ENCODE assay signal across 7 mouse cellular contexts in genomic region chr10:89461856-89462507, GRCm38 (mm10). TPM values are rescaled to one million over a fixed set of nuclear protein-coding genes. Genes with fewer than 3 reads are reported as not detected.
DNase-seq lines count a peak whose midpoint lies in the region; ATAC-seq lines count a peak whose summit lies in the region.

No protein-coding gene starts in this region.

- peak overlapping the region; percentile 34; the same call in 1 of the 2 replicates for H3K4me2 ChIP-seq in intestine, embryonic 16.5 days (ENCODE audit: low read depth, low read length)

- no peaks in the 10 kb centered on the region for H3K36me3 ChIP-seq in intestine, embryonic 16.5 days (ENCODE audit: control insufficient read depth, insufficient read depth, low read length)

- intact Hi-C loops in left cerebral cortex, postnatal 14 days (cut with DNase I): loop anchor here (1.0 to 5.0 kb wide), 2 partner anchors 135 to 168 kb away; no protein-coding TSS in a partner anchor

- no peaks in the 10 kb centered on the region for H3K27me3 ChIP-seq in intestine, embryonic 16.5 days (replicated peaks; ENCODE audit: control insufficient read depth, insufficient read depth, low read length)

- no peak overlapping the region for H3K9ac ChIP-seq in intestine, embryonic 16.5 days (ENCODE audit: low read depth, low read length)

- DNase-seq in adrenal gland, adult 8-10 months: peak; percentile 62
- DNase-seq in embryo, embryonic 9.5 days (ENCODE audit: extremely low spot score): peak; percentile 83
- DNase-seq in left cerebral cortex, postnatal 14 days (ENCODE audit: low spot score in 2 of 2): peak; percentile 93
- peak; percentile 92 for DNase-seq in mesoderm, embryonic 11.5 days (ENCODE audit: low read depth, low spot score)
- peak; percentile 71 for DNase-seq in right cerebral cortex, postnatal 25 days

- peak; percentile 98 for ATAC-seq in granulocyte monocyte progenitor cell, adult 5-6 weeks (replicated peaks; ENCODE audit: poor library complexity, severe bottlenecking)
- peak; percentile 16; the same call in 1 of the 2 replicates for ATAC-seq in intestine, embryonic 16.5 days

- H3K27ac ChIP-seq in intestine, embryonic 16.5 days (ENCODE audit: low read length): no peak overlapping the region

- WGBS in intestine, embryonic 16.5 days: 14% methylated on average over 14 of the region's 14 CpGs

- H3K4me3 ChIP-seq in intestine, embryonic 16.5 days (ENCODE audit: low read length): no peak overlapping the region

- H3K9me3 ChIP-seq in intestine, embryonic 16.5 days (ENCODE audit: control insufficient read depth, low read length): no peaks in the 10 kb centered on the region

- H3K4me1 ChIP-seq in intestine, embryonic 16.5 days (ENCODE audit: control insufficient read depth, insufficient read depth, low read length): 0 out of 2 replicates have a peak, but pooled peaks cover 2% of the 10 kb centered on the region

RNA-seq across cellular contexts. Expression of gene Gas2l3, which starts 18.2 kb away (rescaled TPM):
- 10 to 100 TPM in 2 of 4 experiments, 1 to 10 TPM in 2; 3.5 to 10.9 (median 8.8) TPM for total RNA-seq in adrenal gland, adult 8-10 months (2022)
- 13.0 and 17.0 TPM in 2 replicates for total RNA-seq in granulocyte monocyte progenitor cell, adult 5-6 weeks (2014; fragmentation: Nextera tagmentation)
- 29.4 and 30.9 TPM in 2 replicates for total RNA-seq in granulocyte monocyte progenitor cell, adult 5-6 weeks (2017)
- 13.1 and 13.6 TPM in 2 replicates for polyA plus RNA-seq in intestine, embryonic 16.5 days (2015; fragmentation: Nextera tagmentation; extraction: Ambion mirVana)
- total RNA-seq in left cerebral cortex, postnatal 14 days (2021): 1 to 10 TPM; 1.8 to 2.6 TPM
